Mouse (Mus musculus) heart, postnatal 0 days (tissue): ENCODE data around the gene Myo6. TPM values are rescaled to one million over a fixed set of nuclear protein-coding genes. Genes with fewer than 3 reads are reported as not detected.
"Not testable (repeated sequence)": the region's sequence is repeated elsewhere in the genome, so short reads cannot be mapped to it uniquely, and the experiment has no call there.

Experiments used
- ATAC-seq: fragments of 200-750 bp; cut with Nextera tagmentation; 2 replicates; pipeline ENCODE4 v1.8.0; 2017; ENCODE audit warnings: low read depth, moderate number of reproducible peaks, moderate library complexity; ENCODE audit not compliant: insufficient read depth
- DNase-seq: peaks from one replicate; pipeline ENCODE4 v3.0.0-alpha.2; 2016; ENCODE audit warnings: low spot score
- H3K27ac ChIP-seq: fragments of 300-500 bp; sonication (generic); 2 replicates; pipeline ENCODE4 v1.5.1; 2014; ENCODE audit warnings: low read depth, mild to moderate bottlenecking
- H3K27me3 ChIP-seq: fragments of 300-500 bp; sonication (generic); 2 replicates; pipeline ENCODE4 v1.6.1; 2014; ENCODE audit warnings: low read length, mixed read lengths; ENCODE audit not compliant: control insufficient read depth, insufficient read depth
- H3K36me3 ChIP-seq: fragments of 300-500 bp; sonication (generic); replicated peaks from 2 replicates; pipeline ENCODE4 v1.6.1; 2014; ENCODE audit warnings: low read length, mixed read lengths; ENCODE audit not compliant: control insufficient read depth, insufficient read depth
- H3K4me1 ChIP-seq: fragments of 300-500 bp; sonication (generic); 2 replicates; pipeline ENCODE4 v1.6.1; 2014; ENCODE audit warnings: antibody characterized with exemption; ENCODE audit not compliant: control insufficient read depth, insufficient read depth
- H3K4me2 ChIP-seq: fragments of 300-500 bp; sonication (generic); 2 replicates; pipeline ENCODE4 v1.6.1; 2014; ENCODE audit warnings: low read depth, mild to moderate bottlenecking, low read length, moderate library complexity
- H3K4me3 ChIP-seq: fragments of 300-500 bp; sonication (generic); 2 replicates; pipeline ENCODE4 v1.5.1; 2014; ENCODE audit warnings: low read depth, low read length
- H3K9ac ChIP-seq: fragments of 300-500 bp; sonication (generic); replicated peaks from 2 replicates; pipeline ENCODE4 v1.6.1; 2014; ENCODE audit warnings: low read depth, low read length, mixed read lengths
- H3K9me3 ChIP-seq: fragments of 300-500 bp; sonication (generic); replicated peaks from 2 replicates; pipeline ENCODE4 v1.6.1; 2016; ENCODE audit warnings: low read length; ENCODE audit not compliant: control insufficient read depth
- CTCF ChIP-seq: IDR thresholded peaks from 2 replicates; pipeline ENCODE4 v1.5.1; 2016; ENCODE audit warnings: antibody characterized with exemption, control low read depth, low read depth
- EP300 ChIP-seq: IDR thresholded peaks from 2 replicates; pipeline ENCODE4 v1.6.1; 2016; ENCODE audit warnings: antibody characterized with exemption, low read depth
- WGBS: fragments of 180-500 bp; shearing (Covaris S2); extraction: QIAGEN DNeasy Blood & Tissue Kit; methylation state at CpG from one replicate; pipeline ENCODE4 v1.1.7; 2014; 5-methylcytosine and 5-hydroxymethylcytosine counted together
- polyA plus RNA-seq: library from polyadenylated mRNA; unstranded; fragments of >200 nt; fragmentation: Nextera tagmentation; extraction: Ambion mirVana; gene quantifications from 2 replicates; pipeline ENCODE4 v1.2.1, GENCODE M21; 2015
- total RNA-seq: library from RNA; depleted of rRNA; stranded (reverse); fragments of >200 nt; gene quantifications from 2 replicates; pipeline ENCODE4 v1.2.3, GENCODE M21; 2014; ENCODE audit warnings: low replicate concordance

Gene Myo6
- total and polyA plus RNA-seq, 2 experiments from 2014 or later: 7.1 to 13.2 TPM

DNA sequence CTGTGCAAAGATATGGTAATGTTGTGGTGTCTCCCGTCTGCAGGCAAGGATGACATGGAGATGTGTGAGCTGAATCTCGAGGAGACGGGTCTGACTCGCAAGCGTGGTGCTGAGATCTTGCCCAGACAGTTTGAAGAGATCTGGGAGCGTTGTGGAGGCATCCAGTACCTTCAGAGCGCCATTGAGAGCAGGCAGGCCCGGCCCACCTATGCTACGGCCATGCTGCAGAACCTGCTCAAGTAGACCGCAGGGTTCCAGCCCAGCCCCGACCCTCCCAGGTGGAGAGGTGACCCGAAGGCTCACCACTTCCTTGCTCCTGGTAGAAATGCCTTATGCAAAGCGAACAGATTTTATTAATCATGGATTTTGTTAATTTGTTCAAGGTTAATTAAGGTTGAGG is 142.8 kb downstream of the Myo6 start:
- Histone ChIP-seq H3K27me3 (no peaks in the 10 kb centered on the region), H3K9me3 (no peaks in the 10 kb centered on the region), H3K4me2 (no peak overlapping the region), H3K36me3 (peaks cover 14% of the 10 kb centered on the region), H3K4me3 (no peak overlapping the region), H3K4me1 (no peaks in the 10 kb centered on the region), H3K9ac (no peak overlapping the region), H3K27ac (no peak overlapping the region)
- no peak for ATAC-seq
- DNase-seq: no peak
- WGBS: 87% methylated on average over 13 of the region's 13 CpGs
- TF ChIP-seq EP300: no peak
- no peak for TF ChIP-seq CTCF

GRCm38 (mm10) chr9:80313610-80314009 is 148.8 kb downstream of the Myo6 start:
- DNase-seq (no peak), ATAC-seq (no peak)
- TF ChIP-seq CTCF: no peak
- TF ChIP-seq EP300: no peak
- WGBS: 86% methylated on average over 5 of the region's 5 CpGs
- no peak overlapping the region for H3K4me2 ChIP-seq
- no peaks in the 10 kb centered on the region for H3K27me3 ChIP-seq
- no peak overlapping the region for H3K4me3 ChIP-seq
- no peak overlapping the region for H3K27ac ChIP-seq
- no peaks in the 10 kb centered on the region for H3K9me3 ChIP-seq
- no peak overlapping the region for H3K9ac ChIP-seq
- H3K4me1 ChIP-seq: no peaks in the 10 kb centered on the region
- 0 out of 2 replicates have a peak, but pooled peaks cover 1% of the 10 kb centered on the region for H3K36me3 ChIP-seq

DNA sequence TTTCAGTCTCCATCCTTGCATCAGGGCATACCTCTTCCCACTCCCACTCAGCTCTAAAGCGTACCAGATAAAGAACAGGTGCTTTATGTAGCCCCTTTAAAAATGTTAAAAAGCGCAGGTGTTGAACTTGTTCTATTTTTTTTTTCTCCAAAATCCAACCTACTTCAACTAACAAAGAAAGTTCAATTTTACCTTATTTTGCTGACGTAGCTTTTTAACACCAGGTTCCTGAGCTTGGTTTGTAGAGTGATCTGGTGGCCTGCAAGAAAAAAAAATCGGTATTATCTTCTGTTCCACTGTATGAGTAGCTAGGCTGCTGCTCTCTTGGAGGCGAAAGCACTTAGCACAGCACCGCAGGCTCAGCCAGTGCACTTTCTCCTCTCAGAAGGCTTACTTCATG is 151.1 kb downstream of the Myo6 start:
- no peaks in the 10 kb centered on the region for H3K9me3 ChIP-seq
- no peaks in the 10 kb centered on the region for H3K4me1 ChIP-seq
- 88% methylated on average over 6 of the region's 6 CpGs for WGBS
- H3K27ac ChIP-seq: no peak overlapping the region
- DNase-seq (no peak), ATAC-seq (no peak)
- TF ChIP-seq EP300 (no peak), CTCF (no peak)
- H3K9ac ChIP-seq: no peak overlapping the region
- H3K4me2 ChIP-seq: no peak overlapping the region
- H3K27me3 ChIP-seq: no peaks in the 10 kb centered on the region
- H3K4me3 ChIP-seq: no peak overlapping the region
- H3K36me3 ChIP-seq: no peaks in the 10 kb centered on the region

- no peaks in the 10 kb centered on the region for H3K36me3 ChIP-seq
- no peak for ATAC-seq
- H3K27me3 ChIP-seq: no peaks in the 10 kb centered on the region
- 38% methylated on average over 6 of the region's 6 CpGs for WGBS
- H3K4me3 ChIP-seq: no peak overlapping the region
- DNase-seq: no peak
- H3K4me2 ChIP-seq: no peak overlapping the region
- TF ChIP-seq EP300 (no peak), CTCF (no peak)
- no peaks in the 10 kb centered on the region for H3K4me1 ChIP-seq
- no peaks in the 10 kb centered on the region for H3K9me3 ChIP-seq
- H3K27ac ChIP-seq: no peak overlapping the region
- H3K9ac ChIP-seq: no peak overlapping the region
Measured at GRCm38 (mm10) chr9:80318027-80318426, 153.2 kb downstream of the Myo6 start.

- H3K4me1 ChIP-seq, H3K4me2 ChIP-seq, H3K4me3 ChIP-seq, DNase-seq, H3K27ac ChIP-seq, H3K36me3 ChIP-seq, H3K9ac ChIP-seq, H3K9me3 ChIP-seq, ATAC-seq, H3K27me3 ChIP-seq: not testable (repeated sequence)
- 93% methylated on average over 2 of the region's 2 CpGs for WGBS
Measured at GRCm38 (mm10) chr9:80321051-80321887, 156.4 kb downstream of the Myo6 start.

GRCm38 (mm10) chr9:80332153-80332552 is 167.3 kb downstream of the Myo6 start:
- no peaks in the 10 kb centered on the region for H3K9me3 ChIP-seq
- H3K4me3 ChIP-seq: peak overlapping the region; percentile 35
- H3K27me3 ChIP-seq: no peaks in the 10 kb centered on the region
- TF ChIP-seq EP300 (no peak), CTCF (peak; percentile 58)
- H3K9ac ChIP-seq: 0 out of 2 replicates have a peak overlapping the region, but pooled peaks have one; percentile 26
- H3K4me1 ChIP-seq: no peaks in the 10 kb centered on the region
- 13% methylated on average over 14 of the region's 14 CpGs for WGBS
- peak overlapping the region; percentile 65 for H3K4me2 ChIP-seq
- H3K27ac ChIP-seq: no peak overlapping the region
- H3K36me3 ChIP-seq: no peaks in the 10 kb centered on the region
- ATAC-seq (peak; percentile 51), DNase-seq (peak; percentile 63)
